ENCODE assay signal across 21 mouse cellular contexts in genomic region chr11:30194800-30195199, GRCm38 (mm10).
DNase-seq lines count a peak whose midpoint lies in the region; ATAC-seq and TF ChIP-seq lines count a peak whose summit lies in the region.
"Had no signal": no experiment of that assay in that cellular context is flagged by ENCODE, and none has a peak within 500 bp of the region (broad histone marks: within the 10 kb centered on the region; RNA-seq: fewer than 3 reads in every experiment).

No protein-coding gene starts in this region.

- no peak for DNase-seq in kidney, postnatal 25 days
- peak; percentile 17 for DNase-seq in G1E (ENCODE audit: low spot score)
- no peak for DNase-seq in forebrain, embryonic 11.5 days (ENCODE audit: low spot score)
- DNase-seq in ovary, postnatal 10 days (ENCODE audit: low spot score) = no peak
- DNase-seq in thymus, adult 2 months = no peak
- DNase-seq: cerebellum, adult 18-20 months; cerebellum, postnatal 36 days; forebrain, postnatal 0 days; heart, postnatal 10 days; midbrain, embryonic 14.5 days; thymus, adult 18-20 months had no signal

- H3K9ac ChIP-seq in kidney, embryonic 16.5 days (replicated peaks; ENCODE audit: low read length) = no peak overlapping the region
- no peak overlapping the region for H3K9ac ChIP-seq in intestine, embryonic 15.5 days
- no peak overlapping the region for H3K9ac ChIP-seq in forebrain, embryonic 11.5 days (ENCODE audit: low read length)
- H3K9ac ChIP-seq: embryonic facial prominence, embryonic 15.5 days; forebrain, postnatal 0 days; hindbrain, embryonic 12.5 days; limb, embryonic 15.5 days; lung, embryonic 15.5 days; neural tube, embryonic 13.5 days had no signal

- WGBS in kidney, embryonic 16.5 days = 33% methylated on average over 1 of the region's 1 CpGs
- 31% methylated on average over 1 of the region's 1 CpGs for WGBS in intestine, embryonic 15.5 days
- 85% methylated on average over 1 of the region's 1 CpGs for WGBS in forebrain, embryonic 11.5 days
- WGBS in thymus, adult 2 months = 68% methylated on average over 1 of the region's 1 CpGs

- no peak overlapping the region; the same call in 1 of the 2 replicates for H3K27ac ChIP-seq in kidney, embryonic 16.5 days (ENCODE audit: low read length)
- H3K27ac ChIP-seq in intestine, embryonic 15.5 days = no peak overlapping the region
- H3K27ac ChIP-seq in forebrain, embryonic 11.5 days (ENCODE audit: low read depth, low read length) = no peak overlapping the region
- no peak overlapping the region for H3K27ac ChIP-seq in thymus, adult 2 months (ENCODE audit: control insufficient read depth, insufficient read depth, low read length)
- H3K27ac ChIP-seq: embryonic facial prominence, embryonic 15.5 days; hindbrain, embryonic 12.5 days; limb, embryonic 15.5 days; lung, embryonic 15.5 days; neural tube, embryonic 13.5 days had no signal

- no peaks in the 10 kb centered on the region for H3K27me3 ChIP-seq in kidney, embryonic 16.5 days (ENCODE audit: insufficient read depth, low read length)
- no peaks in the 10 kb centered on the region for H3K27me3 ChIP-seq in G1E (ENCODE audit: insufficient read depth, low read length)
- no peaks in the 10 kb centered on the region for H3K27me3 ChIP-seq in intestine, embryonic 15.5 days (replicated peaks)
- H3K27me3 ChIP-seq in forebrain, embryonic 11.5 days (ENCODE audit: control insufficient read depth, insufficient read depth, low read length) = no peaks in the 10 kb centered on the region
- no peaks in the 10 kb centered on the region for H3K27me3 ChIP-seq in thymus, adult 2 months (ENCODE audit: control insufficient read depth, insufficient read depth, low read length)
- H3K27me3 ChIP-seq: embryonic facial prominence, embryonic 15.5 days; hindbrain, embryonic 12.5 days; limb, embryonic 15.5 days; lung, embryonic 15.5 days; neural tube, embryonic 13.5 days had no signal

- no peak for ATAC-seq in kidney, embryonic 16.5 days (ENCODE audit: low FRiP score, low TSS enrichment)
- ATAC-seq in G1E (ENCODE audit: extremely low read depth, insufficient number of reproducible peaks, low FRiP score, poor library complexity, severe bottlenecking) = peak; percentile 38; the same call in 1 of the 2 replicates
- ATAC-seq in intestine, embryonic 15.5 days = no peak
- peak; percentile 28; the same call in 1 of the 2 replicates for ATAC-seq in megakaryocyte-erythroid progenitor cell, adult 5-6 weeks (replicated peaks; ENCODE audit: low FRiP score, low TSS enrichment, poor library complexity, severe bottlenecking)
- ATAC-seq in forebrain, embryonic 11.5 days (replicated peaks; ENCODE audit: low FRiP score) = no peak
- ATAC-seq: CD4-positive, CD25-positive, alpha-beta regulatory T cell, adult 4 months; forebrain, postnatal 0 days; inflammation-experienced regulatory T-cells, adult 6 months had no signal

- no peaks in the 10 kb centered on the region for H3K36me3 ChIP-seq in kidney, embryonic 16.5 days (ENCODE audit: insufficient read depth, low read length)
- H3K36me3 ChIP-seq in G1E (replicated peaks) = peaks cover 4% of the 10 kb centered on the region
- H3K36me3 ChIP-seq in intestine, embryonic 15.5 days = no peaks in the 10 kb centered on the region
- no peaks in the 10 kb centered on the region for H3K36me3 ChIP-seq in forebrain, embryonic 11.5 days (ENCODE audit: control insufficient read depth, insufficient read depth, low read length)
- H3K36me3 ChIP-seq in thymus, adult 2 months (ENCODE audit: control insufficient read depth, insufficient read depth, low read length) = no peaks in the 10 kb centered on the region
- H3K36me3 ChIP-seq: embryonic facial prominence, embryonic 15.5 days; hindbrain, embryonic 12.5 days; limb, embryonic 15.5 days; lung, embryonic 15.5 days; neural tube, embryonic 13.5 days had no signal

- peaks cover 67% of the 10 kb centered on the region for H3K4me1 ChIP-seq in kidney, embryonic 16.5 days (ENCODE audit: insufficient read depth, low read length)
- peaks cover 47% of the 10 kb centered on the region for H3K4me1 ChIP-seq in G1E (ENCODE audit: insufficient read depth, low read depth, low read length)
- H3K4me1 ChIP-seq in intestine, embryonic 15.5 days (replicated peaks) = peaks cover 27% of the 10 kb centered on the region
- H3K4me1 ChIP-seq in forebrain, embryonic 11.5 days (replicated peaks; ENCODE audit: control insufficient read depth, insufficient read depth, low read length) = no peaks in the 10 kb centered on the region; the same call in 1 of the 2 replicates
- peaks cover 15% of the 10 kb centered on the region for H3K4me1 ChIP-seq in thymus, adult 2 months (replicated peaks; ENCODE audit: control insufficient read depth, insufficient read depth, low read length)

- peak overlapping the region; percentile 75 for H3K4me2 ChIP-seq in kidney, embryonic 16.5 days (replicated peaks; ENCODE audit: low read depth, low read length)
- H3K4me2 ChIP-seq in intestine, embryonic 15.5 days (replicated peaks) = peak overlapping the region; percentile 63
- no peak overlapping the region for H3K4me2 ChIP-seq in forebrain, embryonic 11.5 days (ENCODE audit: low read depth, low read length, severe bottlenecking)
- H3K4me2 ChIP-seq: embryonic facial prominence, embryonic 15.5 days; hindbrain, embryonic 12.5 days; limb, embryonic 15.5 days; lung, embryonic 15.5 days; neural tube, embryonic 13.5 days had no signal

- no peak overlapping the region for H3K4me3 ChIP-seq in kidney, embryonic 16.5 days (ENCODE audit: low read length)
- H3K4me3 ChIP-seq in G1E (ENCODE audit: low read depth, low read length) = no peak overlapping the region
- no peak overlapping the region for H3K4me3 ChIP-seq in intestine, embryonic 15.5 days (replicated peaks)
- H3K4me3 ChIP-seq in forebrain, embryonic 11.5 days (ENCODE audit: low read depth, low read length) = no peak overlapping the region
- no peak overlapping the region for H3K4me3 ChIP-seq in thymus, adult 2 months (ENCODE audit: control insufficient read depth, insufficient read depth, low read length)
- H3K4me3 ChIP-seq: embryonic facial prominence, embryonic 15.5 days; hindbrain, embryonic 12.5 days; limb, embryonic 15.5 days; lung, embryonic 15.5 days; neural tube, embryonic 13.5 days had no signal

- no peak for TF ChIP-seq POLR2A in thymus, adult 2 months (IDR thresholded peaks at IDR 0.05; ENCODE audit: control insufficient read depth, extremely low read depth, insufficient read depth, low read length, poor library complexity)

- TF ChIP-seq CTCF in G1E (IDR thresholded peaks at IDR 0.05; ENCODE audit: low read depth, low read length) = no peak
- TF ChIP-seq CTCF in thymus, adult 2 months (IDR thresholded peaks at IDR 0.05; ENCODE audit: borderline replicate concordance, control insufficient read depth, extremely low read depth, insufficient read depth, low read length, poor library complexity) = no peak

- no peaks in the 10 kb centered on the region for H3K9me3 ChIP-seq in kidney, embryonic 16.5 days (ENCODE audit: low read length)
- no peaks in the 10 kb centered on the region for H3K9me3 ChIP-seq in G1E (replicated peaks)
- H3K9me3 ChIP-seq in intestine, embryonic 15.5 days = no peaks in the 10 kb centered on the region
- H3K9me3 ChIP-seq in forebrain, embryonic 11.5 days (ENCODE audit: control insufficient read depth, low read length) = no peaks in the 10 kb centered on the region
- H3K9me3 ChIP-seq: embryonic facial prominence, embryonic 15.5 days; hindbrain, embryonic 12.5 days; limb, embryonic 15.5 days; lung, embryonic 15.5 days; neural tube, embryonic 13.5 days had no signal

Comparison
In these comparisons a context has a peak if more than half of its experiments do, and no peak if none do; other contexts are left out.
1. ATAC-seq: peak in G1E (single experiment) and megakaryocyte-erythroid progenitor cell, adult 5-6 weeks (single experiment); none in kidney, embryonic 16.5 days (single experiment), intestine, embryonic 15.5 days (single experiment) and forebrain, embryonic 11.5 days (single experiment).